In the genomic region with DNA sequence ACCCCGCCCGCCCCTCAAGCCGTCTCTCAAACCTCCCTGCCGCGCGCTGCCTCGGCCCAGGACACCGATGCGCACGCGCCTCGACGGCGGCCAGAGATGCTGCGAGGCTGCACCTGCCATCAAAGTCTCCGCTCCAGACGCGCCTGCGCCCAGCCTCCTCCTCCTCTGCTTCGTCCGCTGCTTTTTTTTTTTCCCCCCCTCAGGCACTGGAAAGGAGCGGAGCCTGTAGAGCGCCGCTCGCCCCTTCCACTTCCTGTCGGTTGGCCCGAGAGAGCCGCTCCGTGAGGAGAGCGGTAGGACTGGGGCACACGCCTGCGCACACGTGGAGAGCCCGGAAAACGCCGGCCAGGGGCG, we compare ENCODE assay signal across 8 mouse cellular contexts. TPM values are rescaled to one million over a fixed set of nuclear protein-coding genes. Genes with fewer than 3 reads are reported as not detected.
DNase-seq lines count a peak whose midpoint lies in the region; ATAC-seq and TF ChIP-seq lines count a peak whose summit lies in the region.

No protein-coding gene starts in this region.

- no peak overlapping the region for H3K9ac ChIP-seq in embryonic facial prominence, embryonic 15.5 days

- intact Hi-C loops in gastrocnemius, adult 2 months (cut with DNase I) = no loop called here

- no peak for DNase-seq in gastrocnemius, adult 2 months
- DNase-seq in gastrocnemius, adult 18-20 months (ENCODE audit: low spot score) = no peak
- peak; percentile 55 for DNase-seq in kidney, adult 9 months
- peak; percentile 49 for DNase-seq in testis, postnatal 10 days (ENCODE audit: low spot score)
- no peak for DNase-seq in cerebellum, adult 8-10 months

- H3K27ac ChIP-seq in gastrocnemius, adult 2 months = no peak overlapping the region
- no peak overlapping the region for H3K27ac ChIP-seq in embryonic facial prominence, embryonic 15.5 days (replicated peaks)

- ATAC-seq in embryonic facial prominence, embryonic 15.5 days (ENCODE audit: insufficient number of reproducible peaks, low FRiP score, low TSS enrichment, low read depth) = peak; percentile 45

- no peak for TF ChIP-seq CTCF in gastrocnemius, adult 2 months (IDR thresholded peaks at IDR 0.05)
- TF ChIP-seq CTCF in E14TG2a.4 (conservative IDR thresholded peaks at IDR 0.05; ENCODE audit: low read length) = no peak

- WGBS in embryonic facial prominence, embryonic 15.5 days = 1% methylated on average over 31 of the region's 37 CpGs

- H3K36me3 ChIP-seq in E14TG2a.4 (ENCODE audit: insufficient read depth, low read length) = no peaks in the 10 kb centered on the region
- H3K36me3 ChIP-seq in embryonic facial prominence, embryonic 15.5 days = no peaks in the 10 kb centered on the region
- no peaks in the 10 kb centered on the region for H3K36me3 ChIP-seq in megakaryocyte, embryonic 14.5 days (replicated peaks; ENCODE audit: low read length)

- H3K4me2 ChIP-seq in embryonic facial prominence, embryonic 15.5 days (replicated peaks) = peak overlapping the region; percentile 91

- H3K9me3 ChIP-seq in E14TG2a.4 (ENCODE audit: low read length) = no peaks in the 10 kb centered on the region
- H3K9me3 ChIP-seq in embryonic facial prominence, embryonic 15.5 days (replicated peaks) = no peaks in the 10 kb centered on the region
- 0 out of 2 replicates have a peak, but pooled peaks cover 3% of the 10 kb centered on the region for H3K9me3 ChIP-seq in megakaryocyte, embryonic 14.5 days

- H3K4me3 ChIP-seq in gastrocnemius, adult 2 months = peak overlapping the region; percentile 60
- peak overlapping the region; percentile 74 for H3K4me3 ChIP-seq in E14TG2a.4 (replicated peaks; ENCODE audit: low read length)
- H3K4me3 ChIP-seq in embryonic facial prominence, embryonic 15.5 days (replicated peaks) = peak overlapping the region; percentile 50
- H3K4me3 ChIP-seq in megakaryocyte, embryonic 14.5 days (replicated peaks) = peak overlapping the region; percentile 80

- peaks cover 6% of the 10 kb centered on the region for H3K4me1 ChIP-seq in E14TG2a.4 (replicated peaks; ENCODE audit: low read depth, low read length)
- peaks cover 10% of the 10 kb centered on the region for H3K4me1 ChIP-seq in embryonic facial prominence, embryonic 15.5 days
- H3K4me1 ChIP-seq in megakaryocyte, embryonic 14.5 days = peaks cover 13% of the 10 kb centered on the region

- H3K27me3 ChIP-seq in E14TG2a.4 (ENCODE audit: insufficient read depth, low read length) = peaks cover 18% of the 10 kb centered on the region
- peaks cover 35% of the 10 kb centered on the region for H3K27me3 ChIP-seq in embryonic facial prominence, embryonic 15.5 days
- H3K27me3 ChIP-seq in megakaryocyte, embryonic 14.5 days (replicated peaks) = peaks cover 23% of the 10 kb centered on the region

RNA-seq across cellular contexts. Expression of gene Ugt8a, which starts 0.3 kb away (rescaled TPM):
- under 1 TPM; 0.31 to 0.33 TPM for total RNA-seq in gastrocnemius, adult 2 months (2021)
- under 1 TPM; 0.73 to 0.85 TPM for total RNA-seq in gastrocnemius, adult 18-20 months (2021)
- 0.79 and 0.97 TPM in 2 replicates for polyA plus RNA-seq in embryonic facial prominence, embryonic 15.5 days (2015; fragmentation: Nextera tagmentation; extraction: Ambion mirVana)
- polyA plus RNA-seq in megakaryocyte, embryonic 14.5 days (2012; ENCODE audit: insufficient read depth, low replicate concordance) = not detected in 2 replicates

Comparison
In these comparisons a context has a peak if more than half of its experiments do, and no peak if none do; other contexts are left out.
1. DNase-seq: peak in kidney, adult 9 months (single experiment) and testis, postnatal 10 days (single experiment); none in gastrocnemius, adult 2 months (single experiment), gastrocnemius, adult 18-20 months (single experiment) and cerebellum, adult 8-10 months (single experiment).
2. Peak in every context shown above with its lines, with median percentiles within 50 percentile points of each other: H3K4me3 ChIP-seq.